Mouse (Mus musculus): ENCODE measurements around the gene Gm20075. TPM values are rescaled to one million over a fixed set of nuclear protein-coding genes. Genes with fewer than 3 reads are reported as not detected.

Gene Gm20075
- polyA plus RNA-seq, 1 experiment: 11.0 TPM

- Histone ChIP-seq H3K4me3 (replicated peaks; ENCODE audit: control insufficient read depth, low read depth, low read length) (no peak overlapping the region), H3K27ac (ENCODE audit: control insufficient read depth, insufficient read depth, low read depth, low read length, poor library complexity) (no peak overlapping the region), H3K4me1 (ENCODE audit: control insufficient read depth, insufficient read depth, low read length) (no peaks in the 10 kb centered on the region)
- TF ChIP-seq CTCF (IDR thresholded peaks at IDR 0.05; ENCODE audit: control insufficient read depth, insufficient read depth, low read length): no peak
- WGBS: 76% methylated on average over 8 of the region's 8 CpGs
These were observed 7.6 kb downstream of the Gm20075 start for GRCm38 (mm10) chr13:96073555-96073954.

DNA sequence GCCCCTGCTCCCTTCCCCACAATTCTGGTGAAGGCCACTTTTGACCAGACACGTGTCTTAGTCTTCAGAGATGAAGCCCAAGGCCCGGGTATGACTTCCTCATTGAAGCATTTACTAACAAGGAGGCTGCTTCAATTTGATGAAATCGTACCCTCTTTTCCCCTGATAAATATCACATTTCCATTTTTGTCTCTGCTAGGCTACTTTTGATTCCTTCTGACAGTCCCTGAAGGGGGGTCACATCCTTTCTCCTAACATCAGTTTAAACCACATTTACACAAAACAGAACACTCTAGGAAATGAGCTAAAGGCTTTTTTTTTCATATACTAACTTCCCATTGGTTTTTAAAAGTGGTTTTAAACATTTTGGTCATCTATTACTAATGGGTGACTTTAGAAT is 28.4 kb downstream of the Gm20075 start:
- no peak for TF ChIP-seq CTCF (IDR thresholded peaks at IDR 0.05; ENCODE audit: control insufficient read depth, insufficient read depth, low read length)
- no peak for TF ChIP-seq POLR2A (IDR thresholded peaks at IDR 0.05; ENCODE audit: borderline replicate concordance, control insufficient read depth, low read depth, low read length)
- no peaks in the 10 kb centered on the region for H3K4me1 ChIP-seq (ENCODE audit: control insufficient read depth, insufficient read depth, low read length)
- no peak overlapping the region for H3K27ac ChIP-seq (ENCODE audit: control insufficient read depth, insufficient read depth, low read depth, low read length, poor library complexity)
- no peak overlapping the region for H3K4me3 ChIP-seq (replicated peaks; ENCODE audit: control insufficient read depth, low read depth, low read length)
- WGBS: 5% methylated on average over 3 of the region's 3 CpGs

DNA sequence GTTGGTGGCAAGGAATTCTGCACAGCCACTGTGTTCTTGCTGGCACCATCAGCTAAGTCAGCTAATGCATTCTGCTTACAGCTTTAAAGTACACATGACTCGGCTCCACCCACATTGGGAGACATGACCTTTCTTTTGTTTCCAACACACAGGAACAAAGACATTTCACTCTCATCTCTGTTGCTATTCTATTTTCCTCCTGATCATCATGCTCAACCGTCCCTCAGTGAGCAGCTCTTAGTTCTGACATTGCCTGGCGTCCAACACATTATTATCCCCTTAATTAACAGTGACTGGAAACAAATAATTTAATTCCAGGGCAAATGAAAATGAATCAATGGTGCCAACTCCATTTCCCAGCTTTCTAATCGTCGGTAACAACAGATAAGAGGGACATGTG is 35.8 kb downstream of the Gm20075 start:
- H3K4me3 ChIP-seq (replicated peaks; ENCODE audit: control insufficient read depth, low read depth, low read length): no peak overlapping the region
- TF ChIP-seq POLR2A (IDR thresholded peaks at IDR 0.05; ENCODE audit: borderline replicate concordance, control insufficient read depth, low read depth, low read length): no peak
- TF ChIP-seq CTCF (IDR thresholded peaks at IDR 0.05; ENCODE audit: control insufficient read depth, insufficient read depth, low read length): no peak
- no peaks in the 10 kb centered on the region for H3K4me1 ChIP-seq (ENCODE audit: control insufficient read depth, insufficient read depth, low read length)
- 73% methylated on average over 5 of the region's 5 CpGs for WGBS
- no peak overlapping the region for H3K27ac ChIP-seq (ENCODE audit: control insufficient read depth, insufficient read depth, low read depth, low read length, poor library complexity)

DNA sequence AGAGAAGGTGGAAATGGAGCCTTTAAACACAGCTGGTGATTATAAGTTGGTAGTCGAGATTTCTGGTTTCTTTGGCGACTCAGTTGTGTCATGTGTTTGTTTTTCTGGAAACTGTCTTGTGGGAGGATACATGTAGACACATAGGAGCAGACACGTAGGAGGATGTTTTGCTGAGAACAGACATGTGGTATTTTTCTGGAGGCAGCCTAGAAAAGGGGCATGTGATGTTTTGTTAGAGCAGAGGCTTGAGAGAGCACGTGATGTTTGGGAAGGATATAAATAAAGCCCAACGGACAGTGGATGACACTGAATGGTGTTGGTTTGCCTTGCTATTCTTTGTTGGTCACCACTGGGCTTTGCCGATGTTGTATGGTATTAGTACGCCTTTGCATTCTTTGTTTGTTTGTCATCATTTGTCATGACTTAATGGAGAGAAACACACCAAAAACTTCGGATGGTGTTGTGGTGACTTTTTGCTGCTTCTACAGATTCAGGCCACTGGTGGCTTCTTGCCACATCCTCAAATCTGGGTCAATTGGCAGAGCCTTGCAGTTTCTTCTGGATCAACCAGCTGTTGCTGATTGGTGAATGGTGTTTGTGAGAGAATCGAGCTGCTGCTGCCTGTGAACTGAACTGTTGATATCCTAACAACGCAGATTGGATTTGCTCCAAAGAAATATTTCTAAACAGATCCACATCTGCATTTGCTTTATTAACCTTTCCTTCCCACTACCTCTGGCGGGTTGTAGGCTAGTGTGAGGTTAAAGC is 40.7 kb downstream of the Gm20075 start:
- Histone ChIP-seq H3K4me1 (ENCODE audit: control insufficient read depth, insufficient read depth, low read length) (no peaks in the 10 kb centered on the region), H3K4me3 (replicated peaks; ENCODE audit: control insufficient read depth, low read depth, low read length) (no peak overlapping the region), H3K27ac (ENCODE audit: control insufficient read depth, insufficient read depth, low read depth, low read length, poor library complexity) (no peak overlapping the region)
- WGBS: 80% methylated on average over 11 of the region's 11 CpGs
- no peak for TF ChIP-seq POLR2A (IDR thresholded peaks at IDR 0.05; ENCODE audit: borderline replicate concordance, control insufficient read depth, low read depth, low read length)
- TF ChIP-seq CTCF (IDR thresholded peaks at IDR 0.05; ENCODE audit: control insufficient read depth, insufficient read depth, low read length): no peak

GRCm38 (mm10) chr13:96039536-96039935 is 41.6 kb downstream of the Gm20075 start:
- Histone ChIP-seq H3K4me3 (replicated peaks; ENCODE audit: control insufficient read depth, low read depth, low read length) (no peak overlapping the region), H3K27ac (ENCODE audit: control insufficient read depth, insufficient read depth, low read depth, low read length, poor library complexity) (no peak overlapping the region), H3K4me1 (ENCODE audit: control insufficient read depth, insufficient read depth, low read length) (no peaks in the 10 kb centered on the region)
- WGBS: 60% methylated on average over 1 of the region's 1 CpGs
- TF ChIP-seq POLR2A (IDR thresholded peaks at IDR 0.05; ENCODE audit: borderline replicate concordance, control insufficient read depth, low read depth, low read length): no peak
- TF ChIP-seq CTCF (IDR thresholded peaks at IDR 0.05; ENCODE audit: control insufficient read depth, insufficient read depth, low read length): no peak

DNA sequence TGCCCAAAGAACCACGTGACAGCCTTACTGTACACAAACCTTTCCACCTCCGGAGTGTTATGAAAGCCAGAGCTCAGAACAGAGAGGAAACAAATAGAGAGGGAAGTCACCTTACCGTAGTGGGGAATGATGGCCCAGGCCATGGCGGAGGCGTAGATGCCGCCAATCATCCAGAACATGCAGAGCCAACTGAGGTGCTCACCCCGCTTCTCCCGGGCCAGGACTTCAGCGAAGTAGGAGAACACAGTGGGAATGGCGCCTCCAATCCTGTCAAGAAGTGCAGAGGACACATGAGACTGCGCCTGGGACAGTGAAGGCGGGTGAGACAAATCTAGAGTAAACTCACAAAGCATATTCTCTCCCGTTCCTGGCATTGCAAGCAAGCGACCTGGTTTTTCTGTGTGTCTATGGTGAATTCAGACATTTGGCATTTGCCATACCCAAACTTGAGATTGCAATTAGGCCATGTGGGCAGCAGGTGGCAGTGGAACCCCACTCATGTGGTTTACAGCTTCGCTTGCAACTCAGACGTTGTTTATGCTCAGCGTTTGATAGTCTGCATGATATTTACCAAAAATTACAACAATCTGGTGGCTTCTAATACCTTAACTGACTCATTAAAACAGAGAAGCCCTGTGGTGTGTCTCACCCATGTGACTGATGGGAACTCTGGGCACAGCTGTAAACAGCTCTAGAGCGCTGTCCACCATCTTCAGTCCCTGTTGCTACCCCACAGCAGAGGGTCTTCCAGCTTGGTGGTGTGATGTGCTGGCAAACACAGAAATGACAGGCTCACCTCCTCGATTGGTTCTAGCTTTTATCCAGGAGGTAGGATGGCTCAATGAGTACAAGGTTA is 50.6 kb downstream of the Gm20075 start:
- Histone ChIP-seq H3K4me1 (ENCODE audit: control insufficient read depth, insufficient read depth, low read length) (no peaks in the 10 kb centered on the region), H3K4me3 (replicated peaks; ENCODE audit: control insufficient read depth, low read depth, low read length) (no peak overlapping the region), H3K27ac (ENCODE audit: control insufficient read depth, insufficient read depth, low read depth, low read length, poor library complexity) (no peak overlapping the region)
- TF ChIP-seq CTCF (IDR thresholded peaks at IDR 0.05; ENCODE audit: control insufficient read depth, insufficient read depth, low read length): peak; percentile 72
- TF ChIP-seq POLR2A (IDR thresholded peaks at IDR 0.05; ENCODE audit: borderline replicate concordance, control insufficient read depth, low read depth, low read length): no peak
- 61% methylated on average over 19 of the region's 19 CpGs for WGBS

Other genes starting within 250 kb of the Gm20075 start
- gene Iqgap2, start 189.5 kb downstream of the Gm20075 start, polyA plus RNA-seq (2011; ENCODE audit: insufficient read depth, insufficient read length, low replicate concordance, missing spikeins): 15.5 TPM in 2 replicates
- 3.7 and 4.1 TPM in 2 replicates for gene Gm17190, start 678 bp upstream of the Gm20075 start, polyA plus RNA-seq (2011; ENCODE audit: insufficient read depth, insufficient read length, low replicate concordance, missing spikeins)
- gene Sv2c, start 51.2 kb upstream of the Gm20075 start, polyA plus RNA-seq (2011; ENCODE audit: insufficient read depth, insufficient read length, low replicate concordance, missing spikeins): 1.3 TPM in 1 of 2 replicates, not detected in the other

All from bone marrow, adult 2 months (tissue).